Mouse (Mus musculus) heart, adult 9 months (tissue): ENCODE measurements around the gene Fanci.

Experiments
- DNase-seq, 2 experiments: peaks; one replicate each; pipeline ENCODE4 v3.0.0; 2022; ENCODE audit warnings: low spot score in 2 of 2

The Fanci gene

GRCm38 (mm10) chr7:79387140-79387539, 4.6 kb upstream of the Fanci start:
- DNase-seq, result no peak

GRCm38 (mm10) chr7:79387991-79388390, 3.7 kb upstream of the Fanci start:
- DNase-seq, result no peak

GRCm38 (mm10) chr7:79388671-79389206, 3.0 kb upstream of the Fanci start:
- DNase-seq, result no peak

GRCm38 (mm10) chr7:79390141-79390708, 1.5 kb upstream of the Fanci start:
- DNase-seq, result no peak

- no peak for DNase-seq
Observed at GRCm38 (mm10) chr7:79391471-79391870, 258 bp upstream of the Fanci start.

GRCm38 (mm10) chr7:79392860-79393513, 1.3 kb downstream of the Fanci start:
- DNase-seq, result no peak

GRCm38 (mm10) chr7:79393924-79394323, 2.2 kb downstream of the Fanci start:
- no peak for DNase-seq

GRCm38 (mm10) chr7:79394666-79395065, 2.9 kb downstream of the Fanci start:
- DNase-seq, result no peak

- no peak for DNase-seq
Observed at GRCm38 (mm10) chr7:79395186-79395585, 3.5 kb downstream of the Fanci start.

GRCm38 (mm10) chr7:79397446-79397963, 5.8 kb downstream of the Fanci start:
- no peak for DNase-seq

GRCm38 (mm10) chr7:79398426-79398825, 6.7 kb downstream of the Fanci start:
- no peak for DNase-seq

- no peak for DNase-seq
Observed at GRCm38 (mm10) chr7:79398971-79399370, 7.2 kb downstream of the Fanci start.

GRCm38 (mm10) chr7:79400296-79400695, 8.6 kb downstream of the Fanci start:
- no peak for DNase-seq

- no peak for DNase-seq
Observed at GRCm38 (mm10) chr7:79414449-79415375, 23.0 kb downstream of the Fanci start.

GRCm38 (mm10) chr7:79419950-79420349, 28.2 kb downstream of the Fanci start:
- DNase-seq, result no peak

- no peak for DNase-seq
Observed at GRCm38 (mm10) chr7:79422876-79423275, 31.1 kb downstream of the Fanci start.

GRCm38 (mm10) chr7:79425804-79426203, 34.1 kb downstream of the Fanci start:
- no peak for DNase-seq

GRCm38 (mm10) chr7:79428243-79428642, 36.5 kb downstream of the Fanci start:
- DNase-seq, result no peak

GRCm38 (mm10) chr7:79440035-79440434, 48.3 kb downstream of the Fanci start:
- no peak for DNase-seq

- DNase-seq, result no peak
Observed at GRCm38 (mm10) chr7:79447048-79447447, 55.3 kb downstream of the Fanci start.

- no peak for DNase-seq
Observed at GRCm38 (mm10) chr7:79447486-79447885, 55.8 kb downstream of the Fanci start.

- DNase-seq, result no peak
Observed at GRCm38 (mm10) chr7:79461721-79462120, 70.0 kb downstream of the Fanci start.
